Mouse (Mus musculus) hindbrain, embryonic 14.5 days (tissue): ENCODE results near the gene Tmem185b. TPM values are rescaled to one million over a fixed set of nuclear protein-coding genes. Genes with fewer than 3 reads are reported as not detected.

Source experiments
- ATAC-seq: fragments of 200-750 bp; cut with Nextera tagmentation; 2 replicates; pipeline ENCODE4 v1.8.0; 2017; ENCODE audit warnings: moderate number of reproducible peaks, mild to moderate bottlenecking, moderate TSS enrichment, moderate library complexity; ENCODE audit not compliant: low FRiP score
- DNase-seq: peaks from one replicate; pipeline ENCODE4 v3.0.0-alpha.2; 2015; ENCODE audit warnings: low spot score
- H3K27ac ChIP-seq: fragments of 300-500 bp; sonication (generic); 2 replicates; pipeline ENCODE4 v1.5.1; 2014; ENCODE audit warnings: mild to moderate bottlenecking, moderate library complexity
- H3K27me3 ChIP-seq: fragments of 300-500 bp; sonication (generic); 2 replicates; pipeline ENCODE4 v1.6.1; 2014; ENCODE audit warnings: mild to moderate bottlenecking, low read length, mixed read lengths; ENCODE audit not compliant: control insufficient read depth, insufficient read depth
- H3K36me3 ChIP-seq: fragments of 300-500 bp; sonication (generic); replicated peaks from 2 replicates; pipeline ENCODE4 v1.6.1; 2014; ENCODE audit not compliant: control insufficient read depth, insufficient read depth
- H3K4me1 ChIP-seq: fragments of 300-500 bp; sonication (generic); replicated peaks from 2 replicates; pipeline ENCODE4 v1.6.1; 2014; ENCODE audit warnings: antibody characterized with exemption, low read length, mixed read lengths; ENCODE audit not compliant: control insufficient read depth, insufficient read depth
- H3K4me2 ChIP-seq: fragments of 300-500 bp; sonication (generic); replicated peaks from 2 replicates; pipeline ENCODE4 v1.6.1; 2014; ENCODE audit warnings: mild to moderate bottlenecking, moderate library complexity
- H3K4me3 ChIP-seq: fragments of 300-500 bp; sonication (generic); replicated peaks from 2 replicates; pipeline ENCODE4 v1.5.1; 2014; ENCODE audit warnings: mild to moderate bottlenecking, low read length
- H3K9ac ChIP-seq: fragments of 300-500 bp; sonication (generic); 2 replicates; pipeline ENCODE4 v1.6.1; 2014
- H3K9me3 ChIP-seq: fragments of 300-500 bp; sonication (generic); 2 replicates; pipeline ENCODE4 v1.6.1; 2016; ENCODE audit warnings: low read length; ENCODE audit not compliant: control insufficient read depth
- WGBS: fragments of 180-500 bp; shearing (Covaris S2); extraction: QIAGEN DNeasy Blood & Tissue Kit; methylation state at CpG from one replicate; pipeline ENCODE4 v1.1.7; 2014; 5-methylcytosine and 5-hydroxymethylcytosine counted together
- polyA plus RNA-seq: library from polyadenylated mRNA; unstranded; fragments of >200 nt; fragmentation: Nextera tagmentation; extraction: Ambion mirVana; gene quantifications from 2 replicates; pipeline ENCODE4 v1.2.1, GENCODE M21; 2014

The Tmem185b gene
- polyA plus RNA-seq, 1 experiment from 2014 or later = 20.8 TPM

DNA sequence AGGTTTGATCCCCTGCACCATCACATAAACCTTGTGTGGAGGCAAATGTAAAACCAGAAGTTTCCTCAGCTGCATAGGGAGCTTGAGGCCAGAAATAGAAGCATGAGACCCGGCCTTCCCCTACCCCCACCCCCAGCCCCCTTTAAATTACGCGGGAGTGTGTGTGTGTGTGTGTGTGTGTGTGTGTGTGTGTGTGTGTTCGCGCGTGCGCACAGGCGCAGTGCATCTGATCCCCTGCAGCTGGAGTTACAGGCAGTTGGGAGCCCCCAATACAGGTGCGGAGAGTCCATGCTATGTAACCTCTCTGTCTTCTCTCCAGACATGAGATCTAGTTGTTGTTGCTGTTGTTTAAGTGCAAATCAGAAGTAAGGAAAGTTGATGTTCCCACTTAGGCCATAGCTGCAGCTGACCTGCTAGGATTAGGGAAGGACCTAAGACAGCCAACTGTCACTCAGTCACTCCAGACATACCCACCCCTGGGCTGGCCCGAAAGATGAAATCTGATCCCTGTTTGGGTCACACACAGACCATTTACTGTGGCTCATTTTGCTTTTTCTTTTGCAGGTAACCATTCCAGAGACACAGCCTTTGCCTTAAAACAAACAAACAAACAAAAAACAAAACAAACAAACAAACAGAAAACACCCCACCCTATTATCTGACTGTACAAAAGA is 37.9 kb upstream of the Tmem185b start:
- H3K36me3 ChIP-seq = no peaks in the 10 kb centered on the region
- H3K27ac ChIP-seq = no peak overlapping the region
- no peak overlapping the region for H3K4me3 ChIP-seq
- no peak overlapping the region for H3K4me2 ChIP-seq
- ATAC-seq (no peak), DNase-seq (no peak)
- no peaks in the 10 kb centered on the region for H3K9me3 ChIP-seq
- 68% methylated on average over 10 of the region's 10 CpGs for WGBS
- H3K4me1 ChIP-seq = no peaks in the 10 kb centered on the region; the same call in 1 of the 2 replicates
- H3K9ac ChIP-seq = no peak overlapping the region
- H3K27me3 ChIP-seq = no peaks in the 10 kb centered on the region

DNA sequence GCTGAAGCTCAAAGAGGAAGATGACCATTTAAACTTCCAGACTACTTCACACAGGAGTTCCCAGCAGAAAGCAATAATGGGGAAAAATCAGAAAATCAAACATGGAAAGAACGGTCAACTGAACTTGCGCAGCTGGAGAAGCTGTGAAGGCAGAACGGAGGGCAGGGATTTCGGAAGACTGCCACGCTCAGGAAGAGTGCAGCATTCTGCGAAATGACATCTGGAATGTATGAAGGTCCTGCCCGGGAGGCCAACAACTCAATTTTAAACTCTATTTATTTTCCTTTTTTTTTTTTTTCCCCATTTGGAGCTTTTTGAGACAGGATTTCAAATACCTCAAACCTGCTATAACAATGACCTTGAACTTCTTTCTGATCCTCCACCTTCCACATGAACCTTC is 35.2 kb upstream of the Tmem185b start:
- Histone ChIP-seq H3K4me3 (no peak overlapping the region), H3K4me2 (no peak overlapping the region), H3K9me3 (no peaks in the 10 kb centered on the region), H3K4me1 (no peaks in the 10 kb centered on the region; the same call in 1 of the 2 replicates), H3K27me3 (no peaks in the 10 kb centered on the region), H3K36me3 (no peaks in the 10 kb centered on the region), H3K9ac (no peak overlapping the region), H3K27ac (no peak overlapping the region)
- DNase-seq = no peak
- no peak for ATAC-seq
- WGBS = 83% methylated on average over 7 of the region's 7 CpGs

DNA sequence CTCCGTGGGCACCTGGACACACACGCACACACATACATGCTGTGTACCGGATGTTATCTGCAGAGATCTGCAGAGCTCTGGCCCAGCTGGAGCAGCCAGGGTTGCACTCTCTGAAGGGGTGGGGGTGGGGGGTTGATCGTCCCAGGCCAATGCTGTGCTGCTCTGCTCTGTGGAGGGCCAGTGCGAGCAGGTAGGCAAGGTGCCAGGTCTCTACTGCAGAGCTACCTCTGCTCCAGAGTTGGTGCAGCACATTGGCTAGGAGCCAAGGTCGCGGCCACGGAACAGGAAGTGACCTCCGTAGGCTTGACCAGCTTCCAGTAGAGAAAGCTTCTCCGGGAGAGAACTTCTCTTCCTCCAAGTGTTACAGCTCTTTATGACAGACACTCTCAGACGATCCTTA is 33.9 kb upstream of the Tmem185b start:
- no peak for ATAC-seq
- 62% methylated on average over 11 of the region's 11 CpGs for WGBS
- no peak overlapping the region for H3K9ac ChIP-seq

GRCm38 (mm10) chr1:119492505-119492904 is 33.5 kb upstream of the Tmem185b start:
- Histone ChIP-seq H3K9ac (no peak overlapping the region), H3K4me2 (no peak overlapping the region), H3K4me3 (no peak overlapping the region), H3K27me3 (no peaks in the 10 kb centered on the region), H3K4me1 (no peaks in the 10 kb centered on the region), H3K27ac (no peak overlapping the region), H3K36me3 (no peaks in the 10 kb centered on the region), H3K9me3 (no peaks in the 10 kb centered on the region)
- WGBS = 71% methylated on average over 1 of the region's 1 CpGs
- DNase-seq (no peak), ATAC-seq (no peak)

More for the DNA sequence above, 33.9 kb upstream of the Tmem185b start:
- Histone ChIP-seq H3K36me3 (no peaks in the 10 kb centered on the region), H3K27ac (no peak overlapping the region), H3K9me3 (no peaks in the 10 kb centered on the region), H3K4me1 (no peaks in the 10 kb centered on the region; the same call in 1 of the 2 replicates), H3K27me3 (no peaks in the 10 kb centered on the region), H3K4me2 (no peak overlapping the region), H3K4me3 (no peak overlapping the region)
- no peak for DNase-seq

DNA sequence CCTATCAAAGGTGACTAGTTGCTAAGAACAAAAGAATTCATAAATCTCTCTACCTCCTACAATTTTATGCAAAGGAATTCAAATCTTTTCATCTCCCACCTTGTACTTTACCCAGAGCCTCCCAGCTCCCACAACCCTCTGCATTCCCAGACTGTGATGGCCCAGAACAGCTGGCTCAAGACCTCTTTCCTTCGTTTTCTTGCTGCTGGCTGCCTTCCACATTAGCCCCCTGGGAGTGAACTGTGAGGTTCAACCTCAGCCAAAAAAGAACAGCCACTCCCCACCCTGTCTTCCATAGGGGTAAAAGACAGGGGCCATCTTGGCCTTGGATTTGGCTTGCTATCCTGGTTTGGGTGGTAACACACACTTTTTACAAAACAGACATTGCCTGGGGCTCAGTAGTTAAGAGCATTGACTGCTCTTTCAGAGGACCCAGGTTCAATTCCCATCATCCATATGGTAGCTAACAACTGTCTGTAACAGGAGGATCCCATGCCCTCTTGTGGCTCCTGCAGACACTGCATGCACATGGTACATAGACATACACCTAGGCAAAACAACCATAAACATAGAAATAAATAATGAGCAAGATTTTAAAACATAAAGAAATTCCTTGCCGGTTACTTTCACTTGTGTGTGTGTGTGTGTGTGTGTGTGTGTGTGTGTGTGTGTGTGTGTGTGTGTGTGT is 31.8 kb upstream of the Tmem185b start:
- Histone ChIP-seq H3K4me1 (no peaks in the 10 kb centered on the region), H3K4me3 (no peak overlapping the region), H3K9ac (no peak overlapping the region), H3K9me3 (no peaks in the 10 kb centered on the region), H3K36me3 (no peaks in the 10 kb centered on the region), H3K27ac (no peak overlapping the region), H3K4me2 (no peak overlapping the region), H3K27me3 (no peaks in the 10 kb centered on the region)
- DNase-seq (no peak), ATAC-seq (no peak)
- WGBS = 77% methylated on average over 2 of the region's 2 CpGs

- DNase-seq = no peak
- H3K9me3 ChIP-seq = no peaks in the 10 kb centered on the region
- H3K4me3 ChIP-seq = no peak overlapping the region
- H3K36me3 ChIP-seq = no peaks in the 10 kb centered on the region
- H3K4me2 ChIP-seq = no peak overlapping the region
- H3K4me1 ChIP-seq = no peaks in the 10 kb centered on the region
- ATAC-seq = no peak
- no peaks in the 10 kb centered on the region for H3K27me3 ChIP-seq
- H3K9ac ChIP-seq = no peak overlapping the region
- H3K27ac ChIP-seq = no peak overlapping the region
- WGBS = 95% methylated on average over 8 of the region's 9 CpGs
Observed at GRCm38 (mm10) chr1:119494712-119495395, 31.1 kb upstream of the Tmem185b start.

GRCm38 (mm10) chr1:119495396-119495775 is 30.6 kb upstream of the Tmem185b start:
- Histone ChIP-seq H3K27ac (no peak overlapping the region), H3K9me3 (no peaks in the 10 kb centered on the region), H3K4me1 (no peaks in the 10 kb centered on the region), H3K4me3 (no peak overlapping the region), H3K4me2 (no peak overlapping the region), H3K9ac (no peak overlapping the region), H3K27me3 (no peaks in the 10 kb centered on the region), H3K36me3 (no peaks in the 10 kb centered on the region)
- WGBS = 86% methylated on average over 6 of the region's 6 CpGs
- DNase-seq = no peak
- no peak for ATAC-seq

GRCm38 (mm10) chr1:119497346-119498004 is 28.5 kb upstream of the Tmem185b start:
- Histone ChIP-seq H3K27ac (no peak overlapping the region), H3K36me3 (no peaks in the 10 kb centered on the region), H3K4me1 (no peaks in the 10 kb centered on the region), H3K4me2 (no peak overlapping the region), H3K27me3 (no peaks in the 10 kb centered on the region), H3K9me3 (0 out of 2 replicates have a peak, but pooled peaks cover 3% of the 10 kb centered on the region), H3K9ac (no peak overlapping the region), H3K4me3 (no peak overlapping the region)
- 81% methylated on average over 5 of the region's 5 CpGs for WGBS
- DNase-seq = no peak
- no peak for ATAC-seq
